Mouse (Mus musculus) liver, embryonic 11.5 days (tissue): ENCODE measurements around the gene Nbas. TPM values are rescaled to one million over a fixed set of nuclear protein-coding genes. Genes with fewer than 3 reads are reported as not detected.

Experiments used
- ATAC-seq: fragments of 200-750 bp; cut with Nextera tagmentation; replicated peaks from 2 replicates; pipeline ENCODE4 v1.8.0; 2017; ENCODE audit warnings: moderate number of reproducible peaks, mild to moderate bottlenecking, moderate TSS enrichment, moderate library complexity; ENCODE audit not compliant: low FRiP score
- DNase-seq: peaks from one replicate; pipeline ENCODE4 v3.0.0-alpha.2; 2017; ENCODE audit warnings: low spot score
- H3K27ac ChIP-seq: fragments of 300-500 bp; sonication (generic); 2 replicates; pipeline ENCODE4 v1.5.1; 2014; ENCODE audit warnings: mild to moderate bottlenecking, low read depth, low read length, control low read depth
- H3K27me3 ChIP-seq: fragments of 300-500 bp; sonication (generic); replicated peaks from 2 replicates; pipeline ENCODE4 v1.6.1; 2014; ENCODE audit warnings: low read length, mixed read lengths; ENCODE audit not compliant: control insufficient read depth, insufficient read depth
- H3K36me3 ChIP-seq: fragments of 300-500 bp; sonication (generic); 2 replicates; pipeline ENCODE4 v1.6.1; 2014; ENCODE audit warnings: mild to moderate bottlenecking, low read length, moderate library complexity, mixed read lengths; ENCODE audit not compliant: control insufficient read depth, insufficient read depth
- H3K4me1 ChIP-seq: fragments of 300-500 bp; sonication (generic); replicated peaks from 2 replicates; pipeline ENCODE4 v1.6.1; 2014; ENCODE audit warnings: low read length, mixed read lengths; ENCODE audit not compliant: control insufficient read depth, insufficient read depth
- H3K4me2 ChIP-seq: fragments of 300-500 bp; sonication (generic); 2 replicates; pipeline ENCODE4 v1.6.1; 2014; ENCODE audit warnings: mild to moderate bottlenecking, control low read depth, moderate library complexity
- H3K4me3 ChIP-seq: fragments of 300-500 bp; sonication (generic); 2 replicates; pipeline ENCODE4 v1.5.1; 2014; ENCODE audit warnings: low read depth, low read length, control low read depth
- H3K9ac ChIP-seq: fragments of 300-500 bp; sonication (generic); 2 replicates; pipeline ENCODE4 v1.6.1; 2014; ENCODE audit warnings: low read depth, low read length, control low read depth
- H3K9me3 ChIP-seq: fragments of 300-500 bp; sonication (generic); 2 replicates; pipeline ENCODE4 v1.6.1; 2016; ENCODE audit warnings: low read length, inconsistent platforms, mixed read lengths; ENCODE audit not compliant: control insufficient read depth
- WGBS: fragments of 180-500 bp; shearing (Covaris S2); extraction: QIAGEN DNeasy Blood & Tissue Kit; methylation state at CpG from one replicate; pipeline ENCODE4 v1.1.7; 2014; 5-methylcytosine and 5-hydroxymethylcytosine counted together
- polyA plus RNA-seq: library from polyadenylated mRNA; unstranded; fragments of >200 nt; fragmentation: Nextera tagmentation; extraction: Ambion mirVana; gene quantifications from 2 replicates; pipeline ENCODE4 v1.2.1, GENCODE M21; 2014

The Nbas gene
- polyA plus RNA-seq, 1 experiment from 2014 or later, result 13.3 TPM

GRCm38 (mm10) chr12:13357229-13357628 is 88.3 kb downstream of the Nbas start:
- WGBS, result 46% methylated on average over 5 of the region's 5 CpGs
- H3K36me3 ChIP-seq, result peaks cover 5% of the 10 kb centered on the region; the same call in 1 of the 2 replicates
- H3K4me1 ChIP-seq, result no peaks in the 10 kb centered on the region
- H3K27ac ChIP-seq, result no peak overlapping the region
- no peaks in the 10 kb centered on the region for H3K9me3 ChIP-seq
- ATAC-seq, result no peak
- no peak for DNase-seq
- no peak overlapping the region for H3K4me2 ChIP-seq
- H3K4me3 ChIP-seq, result no peak overlapping the region
- no peak overlapping the region for H3K9ac ChIP-seq
- H3K27me3 ChIP-seq, result no peaks in the 10 kb centered on the region

GRCm38 (mm10) chr12:13358849-13359248 is 89.9 kb downstream of the Nbas start:
- no peaks in the 10 kb centered on the region for H3K4me1 ChIP-seq
- H3K27me3 ChIP-seq, result no peaks in the 10 kb centered on the region
- 62% methylated on average over 4 of the region's 4 CpGs for WGBS
- H3K9me3 ChIP-seq, result no peaks in the 10 kb centered on the region
- H3K36me3 ChIP-seq, result peaks cover 5% of the 10 kb centered on the region; the same call in 1 of the 2 replicates
- DNase-seq (no peak), ATAC-seq (no peak)
- H3K4me2 ChIP-seq, result no peak overlapping the region
- H3K4me3 ChIP-seq, result no peak overlapping the region
- no peak overlapping the region for H3K9ac ChIP-seq
- H3K27ac ChIP-seq, result no peak overlapping the region

GRCm38 (mm10) chr12:13360183-13360811 is 91.4 kb downstream of the Nbas start:
- Histone ChIP-seq H3K27me3 (no peaks in the 10 kb centered on the region), H3K4me2 (no peak overlapping the region), H3K36me3 (peaks cover 5% of the 10 kb centered on the region; the same call in 1 of the 2 replicates), H3K4me3 (no peak overlapping the region), H3K9ac (no peak overlapping the region), H3K9me3 (no peaks in the 10 kb centered on the region), H3K27ac (no peak overlapping the region), H3K4me1 (no peaks in the 10 kb centered on the region)
- no peak for DNase-seq
- no peak for ATAC-seq
- WGBS, result 54% methylated on average over 7 of the region's 7 CpGs

GRCm38 (mm10) chr12:13381580-13381979 is 112.6 kb downstream of the Nbas start:
- Histone ChIP-seq H3K27me3 (no peaks in the 10 kb centered on the region), H3K9me3 (no peaks in the 10 kb centered on the region), H3K27ac (no peak overlapping the region), H3K36me3 (no peaks in the 10 kb centered on the region), H3K4me2 (no peak overlapping the region), H3K9ac (no peak overlapping the region), H3K4me1 (no peaks in the 10 kb centered on the region), H3K4me3 (no peak overlapping the region)
- WGBS, result 90% methylated on average over 7 of the region's 7 CpGs
- ATAC-seq (no peak), DNase-seq (no peak)

GRCm38 (mm10) chr12:13382046-13382445 is 113.1 kb downstream of the Nbas start:
- Histone ChIP-seq H3K9ac (no peak overlapping the region), H3K36me3 (no peaks in the 10 kb centered on the region), H3K27me3 (no peaks in the 10 kb centered on the region), H3K9me3 (no peaks in the 10 kb centered on the region), H3K4me2 (no peak overlapping the region), H3K4me1 (no peaks in the 10 kb centered on the region), H3K4me3 (no peak overlapping the region), H3K27ac (no peak overlapping the region)
- ATAC-seq (no peak), DNase-seq (no peak)

GRCm38 (mm10) chr12:13389644-13390043 is 120.7 kb downstream of the Nbas start:
- no peaks in the 10 kb centered on the region for H3K9me3 ChIP-seq
- no peak overlapping the region for H3K9ac ChIP-seq
- no peaks in the 10 kb centered on the region for H3K4me1 ChIP-seq
- H3K36me3 ChIP-seq, result no peaks in the 10 kb centered on the region; the same call in 1 of the 2 replicates
- no peak for ATAC-seq
- whole genome bisulfite sequencing, result 84% methylated on average over 1 of the region's 1 CpGs
- no peaks in the 10 kb centered on the region for H3K27me3 ChIP-seq
- H3K27ac ChIP-seq, result no peak overlapping the region
- H3K4me3 ChIP-seq, result no peak overlapping the region
- DNase-seq, result no peak
- no peak overlapping the region for H3K4me2 ChIP-seq

- H3K36me3 ChIP-seq, result no peaks in the 10 kb centered on the region
- H3K4me1 ChIP-seq, result no peaks in the 10 kb centered on the region
- no peak overlapping the region for H3K4me2 ChIP-seq
- DNase-seq (no peak), ATAC-seq (no peak)
- H3K4me3 ChIP-seq, result no peak overlapping the region
- no peaks in the 10 kb centered on the region for H3K9me3 ChIP-seq
- H3K27ac ChIP-seq, result no peak overlapping the region
- no peak overlapping the region for H3K9ac ChIP-seq
- H3K27me3 ChIP-seq, result no peaks in the 10 kb centered on the region
Observed at GRCm38 (mm10) chr12:13410191-13410590, 141.3 kb downstream of the Nbas start.

GRCm38 (mm10) chr12:13418651-13419050 is 149.7 kb downstream of the Nbas start:
- Histone ChIP-seq H3K27ac (no peak overlapping the region), H3K36me3 (0 out of 2 replicates have a peak, but pooled peaks cover 2% of the 10 kb centered on the region), H3K4me1 (no peaks in the 10 kb centered on the region), H3K9me3 (no peaks in the 10 kb centered on the region), H3K4me3 (no peak overlapping the region), H3K9ac (no peak overlapping the region), H3K27me3 (no peaks in the 10 kb centered on the region), H3K4me2 (no peak overlapping the region)
- 88% methylated on average over 2 of the region's 2 CpGs for WGBS
- no peak for ATAC-seq
- no peak for DNase-seq

GRCm38 (mm10) chr12:13430219-13430618 is 161.3 kb downstream of the Nbas start:
- DNase-seq (no peak), ATAC-seq (no peak)
- Histone ChIP-seq H3K4me2 (no peak overlapping the region), H3K27me3 (no peaks in the 10 kb centered on the region), H3K4me1 (no peaks in the 10 kb centered on the region), H3K36me3 (no peaks in the 10 kb centered on the region; the same call in 1 of the 2 replicates), H3K9ac (no peak overlapping the region), H3K27ac (no peak overlapping the region), H3K4me3 (no peak overlapping the region), H3K9me3 (no peaks in the 10 kb centered on the region)
- 86% methylated on average over 1 of the region's 1 CpGs for WGBS
